Mouse (Mus musculus) adrenal gland, postnatal 14 days (tissue): ENCODE data around the gene Bcl7b. TPM values are rescaled to one million over a fixed set of nuclear protein-coding genes. Genes with fewer than 3 reads are reported as not detected.

Experiments
- DNase-seq: peaks from one replicate; pipeline ENCODE4 v3.0.0; 2021; ENCODE audit warnings: mixed read lengths
- long read RNA-seq, 2 experiments: library from polyadenylated mRNA; stranded (forward); transcript quantifications; one replicate each; pipeline ENCODE4 v2.0.0; 2021
- total RNA-seq: library from RNA; stranded (reverse); gene quantifications from 2 replicates; pipeline ENCODE4 v1.2.3, GENCODE M21; 2021

Bcl7b gene
- total RNA-seq = 53.3 and 57.9 TPM in 2 replicates
- long read RNA-seq, experiment 1, transcript Bcl7b-202 (3 exons, 564 nt) = minor isoform, 19 of 136 reads
- long read RNA-seq, experiment 1, transcript Bcl7b-201 (6 exons, 1,758 nt) = major isoform, 96 of 136 reads
- long read RNA-seq, experiment 1, partial matches to known transcripts = 1 of 136 reads
- long read RNA-seq, experiment 1, other reads (novel, unspliced or antisense) = 20 of 136 reads
- long read RNA-seq, experiment 2, transcript Bcl7b-201 (6 exons, 1,758 nt) = major isoform, 65 of 94 reads
- long read RNA-seq, experiment 2, transcript Bcl7b-202 (3 exons, 564 nt) = minor isoform, 12 of 94 reads
- long read RNA-seq, experiment 2, partial matches to known transcripts = 3 of 94 reads
- long read RNA-seq, experiment 2, other reads (novel, unspliced or antisense) = 14 of 94 reads

- peak; percentile 98 for DNase-seq
These were observed at the start of gene Bcl7b for GRCm38 (mm10) chr5:135168063-135169062. Gene Bcl7b, plus strand, starts transcription at chr5:135168283.

- peak; percentile 88 for DNase-seq
These were observed 49.4 kb upstream of the Bcl7b start for GRCm38 (mm10) chr5:135118589-135119081.

GRCm38 (mm10) chr5:135120753-135121152 lies 47.3 kb upstream of the Bcl7b start:
- DNase-seq = no peak

GRCm38 (mm10) chr5:135126121-135126520 lies 42.0 kb upstream of the Bcl7b start:
- no peak for DNase-seq

- no peak for DNase-seq
These were observed 40.4 kb upstream of the Bcl7b start for GRCm38 (mm10) chr5:135127669-135128068.

- no peak for DNase-seq
These were observed 38.3 kb upstream of the Bcl7b start for GRCm38 (mm10) chr5:135129747-135130146.

- DNase-seq = no peak
These were observed 34.2 kb upstream of the Bcl7b start for GRCm38 (mm10) chr5:135133736-135134405.

- DNase-seq = peak; percentile 65
These were observed 33.5 kb upstream of the Bcl7b start for GRCm38 (mm10) chr5:135134534-135134933.

GRCm38 (mm10) chr5:135139881-135140280 lies 28.2 kb upstream of the Bcl7b start:
- DNase-seq = no peak

- DNase-seq = no peak
These were observed 23.6 kb upstream of the Bcl7b start for GRCm38 (mm10) chr5:135144469-135144868.

GRCm38 (mm10) chr5:135145532-135145931 lies 22.6 kb upstream of the Bcl7b start:
- DNase-seq = no peak

- DNase-seq = no peak
These were observed 22.1 kb upstream of the Bcl7b start for GRCm38 (mm10) chr5:135145955-135146354.

- DNase-seq = no peak
These were observed 19.4 kb upstream of the Bcl7b start for GRCm38 (mm10) chr5:135148715-135149052.

GRCm38 (mm10) chr5:135149053-135149819 lies 18.8 kb upstream of the Bcl7b start, which contains the start of gene Tbl2:
Gene Tbl2, plus strand, starts transcription at chr5:135149657.
- DNase-seq = peak; percentile 99

GRCm38 (mm10) chr5:135149820-135150178 lies 18.3 kb upstream of the Bcl7b start:
- no peak for DNase-seq

GRCm38 (mm10) chr5:135156496-135156895 lies 11.6 kb upstream of the Bcl7b start:
- DNase-seq = no peak

GRCm38 (mm10) chr5:135161221-135161620 lies 6.9 kb upstream of the Bcl7b start:
- DNase-seq = peak; percentile 70

- no peak for DNase-seq
These were observed 6.4 kb upstream of the Bcl7b start for GRCm38 (mm10) chr5:135161650-135162049.

- no peak for DNase-seq
These were observed 5.7 kb upstream of the Bcl7b start for GRCm38 (mm10) chr5:135162361-135162760.

- no peak for DNase-seq
These were observed 5.3 kb upstream of the Bcl7b start for GRCm38 (mm10) chr5:135162821-135163220.

- no peak for DNase-seq
These were observed 1.2 kb upstream of the Bcl7b start for GRCm38 (mm10) chr5:135166909-135167308.
